Mouse (Mus musculus) mesoderm, embryonic 11.5 days (tissue): ENCODE results near the gene Lag3.

Experiments used
- DNase-seq: peaks from one replicate; pipeline ENCODE4 v3.0.0-alpha.2; 2012; ENCODE audit warnings: low read depth, low spot score

Gene Lag3

DNA sequence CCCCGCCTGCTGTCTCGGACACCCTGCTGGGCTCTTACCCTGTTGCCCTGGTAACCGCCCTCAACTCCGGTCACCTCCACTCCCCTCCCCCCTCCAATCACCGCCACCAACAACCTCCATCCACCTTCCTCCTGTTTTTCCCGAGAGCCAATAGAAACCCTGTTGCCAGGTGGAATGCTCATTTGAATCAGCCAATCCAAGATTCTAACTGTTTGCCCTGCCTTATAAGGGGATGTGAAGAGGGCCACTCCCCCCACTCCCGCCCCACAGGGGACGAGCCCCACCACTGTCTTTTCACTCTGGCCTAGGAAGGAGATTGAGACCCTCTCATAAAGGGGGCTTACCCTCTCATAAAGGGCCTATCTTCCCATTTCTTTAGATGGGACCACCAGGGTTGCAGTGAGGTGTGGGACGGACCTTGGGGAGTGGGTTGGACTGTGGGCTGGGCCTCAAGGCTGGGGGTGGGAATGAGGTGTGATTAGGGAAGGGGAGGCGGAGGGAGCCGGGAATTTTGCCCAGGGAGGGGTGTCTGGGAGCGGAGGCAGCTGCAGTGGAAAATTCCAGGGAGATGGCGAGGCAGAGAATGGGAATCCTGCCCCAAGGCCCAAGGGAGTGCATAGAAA is 8.3 kb upstream of the Lag3 start, which contains the start of gene Ptms:
TSS of gene Ptms (minus strand) at position 409 of the 623 bp plus-strand sequence.
- peak; percentile 97 for DNase-seq

DNA sequence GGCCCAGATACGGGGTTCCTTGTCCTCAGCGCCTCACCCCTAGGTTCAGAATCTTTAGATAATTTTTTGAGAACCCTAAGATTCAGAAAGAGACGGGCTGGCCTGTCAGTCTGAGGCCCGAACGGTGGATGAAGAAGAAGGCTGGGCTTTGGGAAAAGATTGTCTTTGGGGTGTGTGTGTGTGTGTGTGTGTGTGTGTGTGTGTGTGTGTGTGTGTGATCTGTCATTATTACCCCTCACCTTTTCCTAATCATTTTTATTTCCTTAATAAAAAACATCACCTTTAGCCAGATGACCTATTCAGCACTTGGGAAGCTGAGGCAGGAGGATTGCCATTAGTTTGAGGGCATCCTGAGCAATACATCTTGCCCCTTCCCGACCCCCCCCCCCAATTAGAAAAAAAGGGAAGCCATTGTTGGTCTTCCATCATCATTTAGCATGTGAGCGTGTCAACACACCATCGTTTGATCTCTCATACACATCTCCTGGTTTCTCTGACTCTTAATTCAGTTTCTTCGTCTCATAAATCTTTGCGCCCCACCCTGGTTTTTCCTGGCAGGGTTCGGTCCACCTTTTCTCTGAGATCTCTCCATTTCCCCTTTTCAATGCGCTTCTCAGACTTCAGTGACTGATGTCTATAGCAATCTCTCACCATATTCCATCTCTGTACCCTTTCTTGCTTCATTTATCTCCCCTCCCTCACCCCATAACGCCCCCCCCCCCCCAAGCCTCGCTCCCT is 7.6 kb upstream of the Lag3 start:
- DNase-seq: no peak

DNA sequence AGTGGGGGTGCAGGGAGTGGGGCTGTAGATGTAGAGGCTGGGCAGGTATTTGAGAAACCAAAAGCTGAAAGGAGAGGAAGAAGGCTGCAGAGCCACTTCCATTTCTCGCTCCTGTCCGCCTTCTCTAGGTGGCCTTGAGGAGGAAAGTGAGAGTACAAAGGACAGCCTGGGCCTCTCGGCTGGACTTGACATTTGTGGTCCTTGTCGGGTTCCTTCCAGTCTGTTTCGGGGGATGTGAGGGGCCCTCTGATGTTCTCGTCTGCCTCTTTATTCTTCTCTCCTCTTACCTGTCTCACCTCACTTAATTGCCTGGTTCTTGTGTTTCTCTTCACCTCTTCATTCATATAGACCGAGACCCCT is 6.8 kb upstream of the Lag3 start:
- no peak for DNase-seq

DNA sequence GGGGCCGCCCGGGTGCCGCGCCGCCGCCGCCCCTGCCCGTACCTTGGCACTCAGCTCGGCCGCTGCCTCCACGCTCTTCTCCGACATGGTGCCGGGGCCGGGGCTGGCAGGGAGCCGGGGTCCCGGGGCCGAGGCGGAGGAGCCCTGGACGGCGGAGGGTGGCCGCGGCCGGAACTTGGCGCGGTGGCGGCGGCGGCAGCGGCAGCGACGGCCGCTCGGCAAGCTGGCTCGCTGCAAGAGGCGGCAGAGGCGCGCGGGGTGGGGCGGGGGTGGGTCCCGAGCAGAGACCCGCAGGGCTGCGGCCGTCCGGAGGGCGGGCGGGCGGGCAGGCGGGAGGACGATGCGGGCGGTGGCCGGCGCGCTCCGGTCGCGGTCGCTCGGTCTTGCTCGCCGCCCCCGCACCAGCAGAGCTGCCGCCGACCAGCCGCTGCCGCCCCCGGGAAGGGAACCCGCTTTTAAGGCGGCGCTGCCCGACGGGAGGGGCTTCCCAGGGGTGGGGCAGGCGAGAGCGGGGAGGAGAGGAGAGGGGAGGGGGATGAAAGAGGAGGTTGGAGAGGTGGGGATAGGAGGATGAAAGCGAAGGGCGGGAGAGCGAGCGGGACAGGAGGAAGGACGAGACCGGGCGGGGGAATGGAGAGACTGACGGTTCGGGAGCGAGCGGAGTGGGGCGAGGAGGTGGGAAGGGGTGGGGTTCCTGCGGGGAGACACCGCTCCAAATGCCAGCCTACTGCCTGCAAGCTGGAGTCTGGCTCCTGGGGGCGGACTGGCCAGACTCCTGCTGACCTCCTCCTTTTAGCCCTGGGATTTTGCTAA is 6.2 kb upstream of the Lag3 start:
- peak; percentile 93 for DNase-seq

DNA sequence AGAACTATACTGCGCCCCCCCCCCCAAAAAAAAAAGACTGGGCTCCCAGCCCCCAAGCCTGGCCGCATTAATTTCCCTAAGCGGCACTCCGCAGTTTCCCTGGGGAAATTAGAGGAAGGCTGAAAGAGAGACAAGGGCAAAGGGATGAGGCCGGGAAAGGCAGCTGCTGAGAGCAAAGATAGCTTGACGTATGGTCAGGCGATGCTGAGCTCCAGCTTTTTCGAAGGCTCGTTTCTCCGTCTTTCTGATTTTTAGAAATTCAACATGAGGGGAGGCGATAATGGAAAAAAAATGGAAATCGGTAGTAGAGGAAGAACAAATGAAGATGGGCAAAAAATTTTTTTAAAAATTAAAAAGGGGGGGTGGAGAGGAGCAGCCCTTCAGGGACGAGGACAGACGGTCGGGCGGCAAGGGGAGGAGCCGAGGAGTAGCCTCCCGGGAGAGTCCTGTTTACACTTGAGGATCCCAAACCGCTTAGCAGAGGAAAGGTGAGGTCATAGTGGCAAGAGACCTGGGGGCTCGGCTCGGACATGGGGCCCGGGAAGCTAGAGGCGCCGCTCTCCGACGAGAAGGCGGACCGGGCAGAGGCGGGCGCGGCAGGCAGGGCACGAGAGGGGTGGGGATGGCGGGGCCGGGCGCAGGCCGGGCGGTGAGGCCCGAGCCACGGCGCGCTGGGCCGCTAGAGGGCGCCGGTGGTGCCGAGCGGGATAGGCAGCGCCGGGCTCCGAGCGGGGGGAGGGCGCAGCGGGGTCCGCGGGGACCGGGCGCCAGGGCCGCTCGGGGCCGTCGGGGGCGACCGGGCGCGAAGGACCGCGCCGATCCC is 5.4 kb upstream of the Lag3 start:
- peak; percentile 85 for DNase-seq

DNA sequence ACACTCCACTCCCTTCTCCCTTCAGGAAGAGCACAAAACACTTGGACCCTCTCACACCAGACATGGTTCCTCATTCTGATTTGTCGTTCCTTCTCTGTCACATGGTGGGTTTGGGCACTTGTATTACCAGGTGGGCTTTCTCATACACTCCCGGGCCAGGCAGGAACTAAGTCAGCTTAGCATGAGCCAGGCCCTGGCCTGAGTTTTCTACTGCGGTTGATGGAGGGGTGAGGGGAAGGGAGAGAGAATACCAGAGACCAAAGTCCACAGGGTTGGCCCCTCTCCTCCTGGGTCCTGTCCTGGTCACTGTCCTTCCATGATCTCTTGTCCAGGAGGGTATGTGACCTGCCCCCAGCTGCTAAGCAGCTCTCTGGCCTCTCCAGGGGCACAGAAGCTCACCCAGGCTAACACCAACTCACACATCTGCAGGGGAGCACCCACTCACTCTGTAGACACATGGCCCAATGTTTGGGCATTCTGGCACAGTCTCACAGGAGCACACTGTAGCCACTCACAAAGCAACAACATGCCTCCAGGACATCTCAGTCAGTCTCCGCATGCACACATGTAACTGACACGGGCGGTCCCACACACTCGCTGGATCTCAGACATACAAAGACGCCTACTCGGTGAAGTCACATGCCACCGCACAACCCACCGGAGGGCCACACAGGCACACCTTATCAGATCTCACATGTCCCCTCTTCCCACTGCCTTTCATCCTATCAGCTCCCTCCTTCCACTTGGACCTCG is 4.6 kb upstream of the Lag3 start:
- DNase-seq: no peak

DNA sequence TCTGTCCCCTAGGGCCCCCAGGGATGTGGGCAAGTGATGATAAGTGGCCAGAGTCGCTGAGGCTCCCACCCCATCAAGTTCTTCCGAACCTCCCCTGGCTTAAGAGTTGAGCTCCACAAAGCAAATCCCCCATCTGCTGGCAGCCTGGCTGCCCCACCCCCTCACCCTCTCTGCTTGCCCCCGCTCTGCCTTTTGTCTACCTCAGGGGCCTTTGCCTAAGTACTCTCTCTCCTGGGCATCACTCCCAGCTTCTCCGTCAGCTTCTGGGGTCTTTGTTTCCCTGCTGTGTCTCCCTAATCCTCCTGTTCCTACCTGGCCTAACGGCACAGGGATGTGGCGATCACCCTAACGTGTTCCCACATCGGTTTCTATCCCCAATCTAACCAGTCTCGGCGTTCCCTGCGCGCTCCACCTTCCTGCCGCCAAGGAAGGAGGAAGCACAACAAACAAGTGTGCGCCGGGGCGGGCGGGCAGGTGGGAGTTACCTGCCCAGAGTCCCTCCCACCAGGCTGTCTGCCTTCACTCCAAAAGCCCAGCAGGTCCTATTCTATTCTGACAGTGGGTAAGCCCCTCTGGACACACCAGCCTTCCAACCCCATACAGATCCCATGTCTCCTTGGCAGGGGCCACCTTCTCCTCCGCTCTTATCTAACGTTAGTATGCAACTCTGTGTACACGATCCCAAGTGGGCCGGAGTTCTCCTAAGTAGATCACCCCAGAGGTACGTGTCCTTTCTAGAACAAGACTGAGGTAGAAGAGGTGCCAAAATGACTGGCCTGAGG is 3.8 kb upstream of the Lag3 start:
- no peak for DNase-seq

DNA sequence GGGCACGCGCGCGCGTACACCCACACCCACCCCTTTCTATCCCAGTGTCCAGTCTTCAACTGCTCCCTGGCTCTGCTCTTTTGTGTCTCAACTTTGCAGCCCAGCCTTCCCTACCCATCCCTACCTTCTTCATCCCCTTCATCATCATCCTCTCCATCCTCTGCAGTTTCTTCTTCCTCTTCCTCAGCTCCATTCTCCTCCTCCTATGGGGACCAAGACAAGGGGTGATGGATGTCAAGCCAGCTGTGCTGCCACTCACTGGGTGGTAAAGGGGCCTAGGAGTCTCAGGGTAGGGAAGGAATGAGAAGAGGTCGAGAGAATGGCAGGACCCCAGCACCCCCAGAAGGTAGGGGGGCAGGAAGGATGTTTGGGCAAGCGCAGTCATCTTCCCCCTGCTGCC is 3.0 kb upstream of the Lag3 start:
- no peak for DNase-seq

DNA sequence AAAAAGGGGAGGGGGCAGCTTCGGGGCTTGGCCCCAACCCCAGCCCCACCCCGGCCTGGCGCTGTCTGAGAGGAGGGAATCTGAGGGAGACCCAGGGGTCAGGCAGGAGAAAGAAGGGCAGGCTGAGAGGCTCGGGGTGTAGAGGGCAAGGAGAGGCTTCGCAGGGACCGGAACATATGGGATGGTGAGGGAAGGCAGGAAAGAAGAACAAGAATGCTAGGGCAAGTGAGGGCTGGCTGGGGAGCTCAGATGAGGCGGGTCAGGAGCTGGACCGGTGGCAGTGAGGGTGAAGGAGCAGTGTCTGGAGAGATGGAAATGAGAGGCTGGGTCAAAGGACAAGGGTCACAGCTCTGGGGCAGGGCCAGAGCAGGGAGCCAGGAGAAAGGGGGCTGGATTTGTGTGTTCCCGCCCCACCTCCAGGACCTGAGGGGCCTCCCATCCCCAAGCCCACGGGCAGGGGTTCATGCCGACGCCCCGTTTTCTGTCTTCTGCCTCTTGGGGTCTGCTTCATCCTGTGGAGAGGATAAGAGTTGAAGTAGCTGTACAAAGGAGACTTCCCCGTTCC is 2.3 kb upstream of the Lag3 start:
- DNase-seq: no peak

DNA sequence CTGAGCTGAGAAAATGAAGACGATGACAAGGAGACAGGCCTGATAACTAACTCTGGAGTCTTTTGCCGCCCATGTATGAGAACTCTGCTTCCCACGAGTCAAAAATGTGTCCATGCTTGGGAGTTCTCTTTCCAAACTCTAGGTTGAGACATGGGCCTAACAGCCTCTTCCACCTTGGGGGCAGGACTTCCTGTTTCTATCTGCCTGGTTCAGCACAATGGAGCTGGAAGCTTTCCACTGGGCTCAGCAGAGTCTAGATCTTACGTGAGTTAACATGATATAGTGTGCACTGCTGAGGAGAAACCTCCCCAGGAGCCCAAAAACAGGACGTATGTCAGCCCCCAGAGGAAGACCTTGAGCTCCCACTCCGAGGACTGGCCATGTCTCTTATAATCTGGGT is 1.7 kb upstream of the Lag3 start:
- no peak for DNase-seq

DNA sequence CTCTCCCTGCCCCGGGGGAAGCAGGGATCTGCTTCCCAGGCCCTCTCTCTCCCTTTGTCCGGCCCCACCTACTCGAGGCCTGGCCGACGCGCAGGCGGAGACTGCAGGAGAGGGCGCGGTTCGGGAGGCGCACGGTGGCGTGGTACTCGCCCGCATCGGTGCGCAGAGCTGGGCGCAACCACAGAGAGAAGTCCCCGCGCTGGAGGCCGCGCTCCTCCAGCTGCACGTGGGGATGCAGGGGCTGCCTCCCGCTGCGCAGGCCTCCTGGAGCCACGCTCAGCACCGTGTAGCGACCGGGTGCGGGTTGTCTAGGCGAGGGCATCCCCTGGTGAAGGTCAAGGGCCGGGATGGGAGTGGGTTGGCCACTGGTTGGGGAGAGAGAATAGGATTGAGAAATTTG is 1.5 kb downstream of the Lag3 start:
- DNase-seq: no peak

DNA sequence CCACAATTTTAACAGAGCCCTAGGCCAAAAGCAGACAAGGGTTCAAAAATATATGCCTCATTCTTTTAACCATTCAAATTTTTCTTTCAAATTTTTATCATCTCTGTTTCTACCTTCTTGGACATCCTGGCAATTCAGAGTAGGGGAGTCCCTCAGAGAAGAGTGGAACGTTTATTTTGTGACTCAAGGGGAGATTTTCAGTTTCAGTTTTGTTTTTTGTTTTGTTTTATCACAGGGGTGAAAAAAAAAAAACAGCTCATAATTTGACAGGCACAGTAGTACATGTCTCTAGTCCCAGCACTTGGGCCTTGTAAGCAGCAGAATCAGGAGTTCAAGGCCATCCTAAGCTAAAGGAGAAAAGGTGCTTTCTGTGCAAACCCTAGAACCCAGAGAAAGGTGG is 3.7 kb downstream of the Lag3 start:
- no peak for DNase-seq

DNA sequence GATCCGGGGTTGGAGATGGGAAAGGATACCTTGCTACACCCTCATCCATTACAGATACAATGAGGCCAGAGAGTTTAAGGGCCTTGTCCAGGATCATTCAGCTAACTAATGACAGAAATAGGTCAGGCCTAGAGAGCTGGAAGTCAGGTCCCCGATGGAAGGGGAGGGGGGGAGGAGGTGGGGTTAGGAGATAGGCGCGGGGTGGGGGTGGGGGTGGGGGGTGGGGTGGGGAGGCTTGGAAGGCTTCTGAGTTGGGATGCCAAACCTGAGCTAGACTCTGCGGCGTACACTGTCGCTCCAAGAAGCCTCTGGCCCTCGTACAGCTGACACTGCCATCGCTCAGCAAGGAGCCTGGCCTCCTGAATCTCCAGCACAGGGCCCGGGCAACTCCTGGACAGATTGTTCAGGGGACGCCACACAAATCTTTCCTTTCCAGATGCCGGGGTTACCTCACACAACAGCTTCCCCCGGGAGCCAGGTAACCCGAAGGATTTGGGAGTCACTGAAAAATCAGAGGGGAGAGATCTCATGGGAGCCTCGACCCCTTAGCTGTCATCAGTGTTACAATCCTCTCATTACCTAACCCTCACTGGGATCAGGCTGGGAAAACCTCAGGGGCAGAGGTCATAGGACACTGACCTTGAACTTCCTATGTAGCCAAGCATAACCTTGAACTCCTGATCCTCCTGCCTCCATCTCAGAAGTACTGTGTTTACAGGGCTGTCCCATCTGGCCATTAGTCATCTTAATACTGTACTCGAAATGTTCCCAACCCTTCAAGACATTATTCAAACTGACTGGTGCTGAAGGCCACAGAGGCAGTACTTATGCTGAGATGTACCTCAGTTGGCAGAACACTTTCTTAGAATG is 6.3 kb downstream of the Lag3 start:
- no peak for DNase-seq

DNA sequence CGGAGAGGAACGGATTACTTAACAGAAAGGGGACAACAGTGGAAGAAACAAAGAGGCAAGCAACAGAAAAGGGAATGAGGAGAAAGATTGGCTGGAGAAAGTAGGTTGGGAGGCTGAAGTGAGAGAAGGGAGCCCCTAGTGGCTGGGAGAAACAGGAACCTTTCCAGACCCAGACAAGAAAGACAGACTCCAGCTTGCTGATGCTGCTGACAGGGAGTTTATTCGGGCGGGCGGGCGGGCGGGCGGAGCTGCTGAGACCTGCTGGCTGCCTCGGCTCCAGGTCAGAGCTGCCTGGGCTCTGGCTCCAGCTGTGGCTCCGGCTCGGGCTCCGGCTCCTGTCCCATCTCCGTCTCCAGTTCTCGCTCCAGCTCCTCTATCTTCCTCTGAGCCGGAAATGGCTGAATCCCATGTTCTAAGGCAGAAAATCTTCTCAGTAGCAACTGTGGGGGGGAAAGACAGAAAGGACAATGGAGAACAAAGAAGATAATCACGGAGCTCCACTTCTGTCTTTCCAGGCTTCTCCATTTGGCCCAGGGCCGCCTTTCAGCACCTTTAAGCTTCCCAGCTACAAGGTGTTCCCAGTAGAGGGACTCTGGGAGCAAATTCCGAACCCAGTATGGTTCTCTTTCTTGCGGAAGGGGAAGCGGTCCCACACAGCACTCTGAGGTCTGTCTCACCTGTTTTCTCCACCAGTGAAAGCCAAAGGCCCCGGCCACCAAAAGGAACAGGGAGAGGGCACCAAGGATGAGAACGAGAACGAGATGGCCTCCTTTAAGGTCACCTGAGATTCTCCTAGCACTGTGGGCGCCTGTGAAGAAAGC is 7.1 kb downstream of the Lag3 start:
- peak; percentile 85 for DNase-seq

DNA sequence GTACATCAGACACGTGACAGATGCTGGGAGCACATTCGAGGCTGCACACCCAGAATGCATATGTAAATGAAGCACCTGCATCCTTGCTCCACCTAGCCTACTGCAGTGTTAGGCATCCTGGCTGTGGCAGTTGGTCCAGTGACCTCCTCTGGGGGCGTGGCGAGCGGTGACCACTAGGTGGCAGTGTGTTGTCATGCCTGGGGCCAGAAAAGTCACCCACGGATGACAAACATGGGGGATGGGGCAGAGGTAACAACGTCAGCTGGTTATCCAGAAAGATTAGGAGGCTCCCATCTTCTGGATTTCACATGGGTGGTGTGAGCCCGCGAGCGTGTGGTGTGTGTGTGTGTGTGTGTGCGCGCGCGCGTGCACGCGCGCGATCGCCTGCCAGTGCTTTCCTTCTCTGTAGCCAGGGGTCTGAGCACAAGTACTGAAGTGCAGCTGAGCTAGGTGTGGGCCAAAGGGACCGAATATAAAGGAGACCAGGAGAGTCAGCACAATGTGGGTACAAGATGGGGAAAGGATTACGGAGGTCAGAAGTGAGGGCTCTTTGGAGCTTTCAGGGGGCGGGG is 7.8 kb downstream of the Lag3 start:
- DNase-seq: peak; percentile 94

DNA sequence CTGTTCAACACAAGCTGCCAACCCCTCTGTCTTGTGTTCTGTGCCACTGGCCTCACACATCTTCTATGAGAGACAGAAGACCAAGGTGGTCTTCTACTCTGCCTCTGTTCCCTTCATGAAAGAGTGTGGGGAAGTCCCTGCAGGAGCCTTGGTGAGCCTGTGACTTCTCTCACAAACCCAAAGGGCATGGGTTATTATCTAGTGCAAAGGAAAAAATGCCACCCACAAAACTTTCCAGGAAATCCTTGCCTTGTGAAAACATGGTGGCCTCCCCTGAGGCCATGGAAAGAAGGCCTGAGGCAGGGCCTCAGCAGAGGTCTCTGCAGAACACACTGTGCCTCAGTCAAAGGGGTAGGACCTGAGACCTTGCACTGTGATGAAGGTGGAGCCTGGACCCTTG is 9.7 kb downstream of the Lag3 start:
- no peak for DNase-seq

DNA sequence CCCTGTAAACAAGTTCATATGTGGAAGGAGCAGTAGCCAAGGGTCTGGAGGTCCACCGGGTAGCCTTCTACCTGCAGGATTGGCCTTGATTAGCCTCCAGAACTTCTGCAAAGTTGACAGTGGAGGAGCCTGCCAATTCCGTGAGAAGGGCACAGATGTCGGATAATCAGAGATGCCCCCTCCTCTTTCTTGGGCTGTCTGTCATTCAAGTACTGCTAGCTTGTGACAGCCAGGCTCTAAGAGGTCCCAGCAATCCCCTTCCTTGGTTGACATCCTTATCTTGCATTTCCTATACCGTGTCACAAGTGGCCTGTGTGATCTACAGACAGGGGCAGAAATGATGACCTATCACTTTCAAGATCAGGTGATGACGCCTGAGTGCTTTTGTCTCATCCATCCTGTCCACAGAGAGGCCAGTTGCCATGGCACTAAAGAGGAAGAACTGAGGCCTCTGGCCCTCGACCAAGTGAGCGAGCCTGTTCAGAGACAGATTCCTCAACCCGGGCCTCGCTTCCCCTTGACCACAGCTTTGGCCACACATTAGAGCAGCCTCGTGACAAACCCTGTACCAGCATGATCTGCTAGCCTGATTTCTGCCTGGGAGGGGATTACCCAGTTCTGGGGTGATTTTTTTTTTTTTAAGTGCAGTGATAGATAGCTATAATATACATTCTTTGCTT is 10.6 kb downstream of the Lag3 start:
- DNase-seq: no peak
